Mouse (Mus musculus) testis, adult 2 months (tissue): ENCODE measurements around the gene Synpr. TPM values are rescaled to one million over a fixed set of nuclear protein-coding genes. Genes with fewer than 3 reads are reported as not detected.

Experiments used
- H3K27ac ChIP-seq: fragments of 200-500 bp; 2 replicates; pipeline ENCODE4 v1.5.1; 2012; ENCODE audit warnings: low read depth, low read length; ENCODE audit not compliant: control insufficient read depth, insufficient read depth
- H3K27me3 ChIP-seq: fragments of 200-500 bp; 2 replicates; pipeline ENCODE4 v1.6.1; 2012; ENCODE audit warnings: mild to moderate bottlenecking, low read length, moderate library complexity; ENCODE audit not compliant: control insufficient read depth, insufficient read depth
- H3K36me3 ChIP-seq: fragments of 200-500 bp; 2 replicates; pipeline ENCODE4 v1.6.1; 2012; ENCODE audit warnings: mild to moderate bottlenecking, low read length; ENCODE audit not compliant: control insufficient read depth, insufficient read depth
- H3K4me1 ChIP-seq: fragments of 200-500 bp; 2 replicates; pipeline ENCODE4 v1.6.1; 2012; ENCODE audit warnings: low read length; ENCODE audit not compliant: control insufficient read depth, insufficient read depth
- H3K4me3 ChIP-seq: fragments of 200-500 bp; 2 replicates; pipeline ENCODE4 v1.5.1; 2012; ENCODE audit warnings: low read depth, mild to moderate bottlenecking, low read length, moderate library complexity, mixed read lengths; ENCODE audit not compliant: control insufficient read depth
- CTCF ChIP-seq: fragments of 200-500 bp; IDR thresholded peaks from 2 replicates; pipeline ENCODE4 v1.5.1; 2012; ENCODE audit warnings: low read depth, mild to moderate bottlenecking, inconsistent platforms, low read length, moderate library complexity; ENCODE audit not compliant: control insufficient read depth, insufficient read depth, insufficient replicate concordance
- POLR2A ChIP-seq: fragments of 200-500 bp; IDR thresholded peaks from 2 replicates; pipeline ENCODE4 v1.6.1; 2012; ENCODE audit warnings: low read depth, mild to moderate bottlenecking, inconsistent platforms, low read length, moderate library complexity; ENCODE audit not compliant: control insufficient read depth
- polyA plus RNA-seq: library from polyadenylated mRNA; depleted of rRNA; stranded (reverse); fragments of >200 nt; gene quantifications from 2 replicates; pipeline ENCODE4 v1.2.3, GENCODE M21; 2012

Gene Synpr
- polyA plus RNA-seq, 1 experiment, result not detected

DNA sequence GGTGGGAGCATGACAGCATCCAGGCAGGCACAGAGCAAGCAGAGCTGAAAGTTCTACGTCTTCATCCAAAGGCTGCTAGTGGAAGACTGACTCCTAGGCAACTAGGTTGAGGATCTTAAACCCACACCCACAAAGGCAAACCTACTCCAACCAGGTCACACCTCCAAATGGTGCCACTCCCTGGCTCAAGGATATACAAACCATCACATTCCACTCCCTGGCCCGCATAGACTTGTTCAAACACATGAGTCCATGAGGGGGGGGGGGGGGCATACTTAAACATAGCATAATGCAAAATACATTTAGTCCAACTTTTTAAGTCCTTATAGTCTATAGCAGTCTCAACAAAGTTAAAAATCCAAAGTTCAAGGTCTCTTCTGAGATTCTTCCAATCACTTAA, 312.6 kb downstream of the Synpr start:
- no peak overlapping the region for H3K4me3 ChIP-seq
- no peaks in the 10 kb centered on the region for H3K36me3 ChIP-seq
- no peak for TF ChIP-seq POLR2A
- TF ChIP-seq CTCF, result no peak
- H3K27me3 ChIP-seq, result no peaks in the 10 kb centered on the region
- H3K4me1 ChIP-seq, result no peaks in the 10 kb centered on the region
- H3K27ac ChIP-seq, result no peak overlapping the region

DNA sequence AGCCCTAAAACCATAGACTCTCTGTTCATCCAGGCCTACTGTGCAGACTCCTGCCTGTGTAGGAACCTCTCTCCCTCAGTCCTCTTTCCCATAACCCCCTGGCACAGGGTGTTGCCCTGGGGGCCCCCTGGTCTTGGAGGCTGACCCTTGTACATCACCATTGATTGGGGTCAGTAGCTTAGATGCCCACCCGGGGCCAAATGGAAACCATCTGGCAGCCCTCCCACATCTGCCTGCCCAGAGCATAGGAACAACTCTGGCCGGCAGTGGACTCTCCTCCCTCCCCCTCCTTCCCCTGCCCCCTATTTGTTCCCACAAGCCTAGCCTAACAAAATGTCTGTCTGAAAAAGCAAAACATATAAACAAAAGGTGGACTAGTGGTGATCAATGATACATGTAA, 336.0 kb downstream of the Synpr start:
- TF ChIP-seq POLR2A (no peak), CTCF (no peak)
- Histone ChIP-seq H3K4me3 (no peak overlapping the region), H3K27ac (no peak overlapping the region), H3K36me3 (no peaks in the 10 kb centered on the region), H3K4me1 (no peaks in the 10 kb centered on the region), H3K27me3 (no peaks in the 10 kb centered on the region)

DNA sequence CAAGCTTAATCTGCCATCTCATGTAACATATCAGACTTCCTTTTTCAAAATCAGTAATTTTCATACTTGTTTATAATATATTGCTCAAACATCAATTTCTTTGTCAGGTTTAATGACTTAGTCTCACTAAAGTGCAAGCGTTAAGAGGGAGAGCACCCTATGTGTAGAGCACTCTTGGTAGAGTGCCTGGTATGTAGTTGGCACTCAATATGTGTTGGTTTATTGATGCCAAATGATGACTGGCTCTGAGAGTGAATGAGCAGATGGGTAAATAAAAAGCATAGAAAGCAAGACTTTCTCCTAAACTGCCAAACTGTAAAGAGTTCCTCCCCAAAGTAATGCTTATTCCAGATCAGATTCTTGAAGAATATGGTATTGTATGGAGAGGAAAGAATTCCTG, 365.3 kb downstream of the Synpr start:
- TF ChIP-seq POLR2A (no peak), CTCF (no peak)
- no peak overlapping the region for H3K4me3 ChIP-seq
- no peak overlapping the region for H3K27ac ChIP-seq
- no peaks in the 10 kb centered on the region for H3K27me3 ChIP-seq
- H3K4me1 ChIP-seq, result no peaks in the 10 kb centered on the region
- H3K36me3 ChIP-seq, result no peaks in the 10 kb centered on the region

- H3K36me3 ChIP-seq, result no peaks in the 10 kb centered on the region
- TF ChIP-seq POLR2A (no peak), CTCF (no peak)
- no peaks in the 10 kb centered on the region for H3K27me3 ChIP-seq
- H3K27ac ChIP-seq, result no peak overlapping the region
- no peaks in the 10 kb centered on the region for H3K4me1 ChIP-seq
- H3K4me3 ChIP-seq, result no peak overlapping the region
Observed at GRCm38 (mm10) chr14:13651039-13651438, 366.5 kb downstream of the Synpr start.

DNA sequence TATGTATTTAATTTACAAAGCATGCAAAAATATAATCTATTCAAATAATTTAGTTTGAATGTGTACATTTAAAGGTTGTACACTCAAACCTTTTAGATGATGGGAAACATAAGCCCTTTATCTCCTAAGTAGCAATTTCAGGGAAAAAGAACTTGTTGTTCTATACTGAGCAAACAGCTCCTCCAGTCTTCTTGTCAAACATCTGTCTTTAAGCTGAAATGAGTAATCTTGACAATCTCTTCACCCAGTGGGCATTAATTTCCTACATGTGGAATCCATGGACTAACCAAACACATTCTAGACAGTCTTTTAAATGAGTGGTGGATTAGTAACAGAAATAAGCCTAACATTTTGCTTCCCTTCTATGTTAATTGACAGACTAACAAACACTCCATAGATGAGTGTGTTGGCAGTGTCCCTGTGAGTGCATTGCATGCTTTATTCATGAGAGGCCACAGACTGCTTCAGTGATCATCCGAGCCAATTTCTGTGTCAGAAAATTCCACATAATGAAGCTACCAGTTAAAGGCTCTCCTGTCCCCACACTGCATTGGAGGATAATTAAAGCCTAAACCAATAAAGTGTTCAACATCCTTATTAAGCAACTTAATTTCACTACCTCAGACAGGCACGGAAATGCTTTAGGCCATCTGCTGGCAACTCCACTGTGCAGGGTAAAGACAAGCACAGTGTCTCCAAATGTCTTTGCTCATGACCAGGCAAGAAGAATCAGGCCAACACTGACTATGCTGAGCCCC, 367.1 kb downstream of the Synpr start:
- H3K4me1 ChIP-seq, result no peaks in the 10 kb centered on the region
- H3K36me3 ChIP-seq, result no peaks in the 10 kb centered on the region
- no peak overlapping the region for H3K27ac ChIP-seq
- no peaks in the 10 kb centered on the region for H3K27me3 ChIP-seq
- no peak overlapping the region for H3K4me3 ChIP-seq
- no peak for TF ChIP-seq POLR2A
- no peak for TF ChIP-seq CTCF
